Mouse (Mus musculus) urinary bladder, postnatal 36 days (tissue): Measurements from ENCODE around the gene Thsd4.

Experiments used
- DNase-seq, 2 experiments: peaks; one replicate each; pipeline ENCODE4 v3.0.0; 2022; ENCODE audit warnings: low spot score in 2 of 2, mixed read lengths in 1 of 2

Thsd4 gene

GRCm38 (mm10) chr9:60088101-60088500 is 433.7 kb downstream of the Thsd4 start:
- DNase-seq: no peak

GRCm38 (mm10) chr9:60082107-60082581 is 439.7 kb downstream of the Thsd4 start:
- DNase-seq: no peak

DNA sequence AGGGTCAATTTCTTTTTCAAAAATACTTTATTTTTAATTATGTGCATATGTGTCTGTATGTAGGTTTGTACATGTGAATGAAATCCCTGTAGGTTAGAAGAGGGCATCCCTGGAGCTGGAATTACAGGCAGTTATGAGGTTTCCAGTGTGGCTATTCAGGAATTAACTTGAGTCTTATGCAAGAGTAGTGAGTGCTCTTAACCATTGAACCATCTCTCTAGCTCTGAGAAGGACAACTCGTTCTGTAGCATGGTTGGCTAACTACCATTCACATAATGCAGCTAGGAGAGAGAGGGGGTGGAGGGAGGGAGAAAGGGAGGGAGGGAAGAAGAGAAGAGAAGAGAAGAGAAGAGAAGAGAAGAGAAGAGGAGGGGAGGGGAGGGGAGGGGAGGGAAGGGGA is 444.1 kb downstream of the Thsd4 start:
- no peak for DNase-seq

GRCm38 (mm10) chr9:60076396-60076795 is 445.4 kb downstream of the Thsd4 start:
- no peak for DNase-seq

DNA sequence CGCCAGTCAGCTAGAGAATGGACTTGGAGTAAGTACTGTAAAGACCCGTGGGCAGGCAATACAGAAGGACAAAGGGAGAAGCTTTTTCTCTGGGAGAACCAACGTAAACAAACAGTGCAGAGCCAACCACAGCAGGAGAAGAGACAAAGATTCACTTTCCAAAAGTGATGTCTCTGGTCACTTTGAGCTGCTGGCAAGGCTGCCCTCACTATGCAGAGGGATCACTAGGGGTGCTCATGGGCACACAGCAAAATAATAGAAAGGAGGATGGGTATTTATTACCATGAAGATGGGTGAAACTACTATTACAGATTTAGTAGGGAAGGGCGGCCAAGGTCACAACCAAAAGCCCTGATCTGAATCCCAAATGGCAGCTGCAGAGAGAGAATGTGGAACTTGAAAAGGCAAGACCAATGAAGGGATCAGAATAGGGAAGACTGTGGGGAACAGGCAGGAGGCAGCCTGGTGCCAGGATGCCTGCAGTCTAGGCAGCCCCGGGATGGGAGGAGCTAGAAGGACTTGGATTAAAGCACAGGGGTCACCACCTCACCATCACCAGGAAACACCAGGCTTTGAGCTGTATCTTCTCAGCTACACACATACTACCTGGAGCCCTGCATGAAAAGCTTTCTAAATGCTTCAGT is 450.1 kb downstream of the Thsd4 start:
- DNase-seq: no peak

GRCm38 (mm10) chr9:60067241-60067640 is 454.6 kb downstream of the Thsd4 start:
- no peak for DNase-seq

GRCm38 (mm10) chr9:60065184-60065583 is 456.7 kb downstream of the Thsd4 start:
- DNase-seq: no peak

DNA sequence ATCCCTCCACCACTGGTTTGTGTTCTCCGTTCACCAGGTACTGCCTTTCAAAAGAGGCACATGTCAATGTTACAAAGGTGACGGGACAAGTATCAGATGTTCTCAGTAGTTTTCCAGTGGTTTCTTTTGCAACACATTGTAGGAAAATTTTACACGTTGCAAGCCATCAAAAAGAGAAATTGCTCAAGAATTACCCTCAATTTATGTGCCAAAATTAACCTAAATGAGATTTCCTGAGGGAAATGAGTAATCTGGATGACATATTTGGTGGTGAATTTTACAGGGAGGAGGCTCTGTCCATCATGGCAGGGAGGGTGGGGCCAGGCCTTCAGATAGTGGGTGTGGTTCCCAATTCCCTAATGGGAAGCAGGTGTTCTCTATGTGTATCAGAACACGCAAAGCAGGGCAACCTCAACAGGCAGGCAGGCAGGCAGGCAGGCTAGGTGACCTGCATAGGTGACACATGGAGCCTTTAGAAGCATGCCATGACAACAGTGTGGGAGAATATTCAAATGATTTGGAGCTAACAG is 458.6 kb downstream of the Thsd4 start:
- DNase-seq: no peak

DNA sequence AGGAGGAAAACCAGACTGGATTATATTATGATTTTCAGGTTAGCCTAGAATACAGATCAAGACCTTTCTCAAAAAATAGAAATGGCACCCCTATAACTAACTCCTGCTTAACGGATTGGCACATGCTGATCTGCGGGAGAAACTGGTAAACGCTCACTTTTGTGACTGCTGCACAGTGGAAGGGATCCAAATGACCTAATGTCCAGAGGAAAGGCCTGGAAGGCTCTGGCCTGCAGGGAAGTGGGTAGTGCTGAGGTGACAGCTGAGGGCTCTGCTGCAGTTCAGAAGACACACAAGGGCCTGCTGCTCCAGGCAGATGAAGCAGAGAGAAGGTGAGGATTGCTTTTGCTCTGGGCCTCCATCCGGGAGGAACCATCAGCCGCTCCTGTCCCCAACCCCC is 465.7 kb downstream of the Thsd4 start:
- no peak for DNase-seq

GRCm38 (mm10) chr9:60054951-60055350 is 466.9 kb downstream of the Thsd4 start:
- DNase-seq: no peak

GRCm38 (mm10) chr9:60053117-60053516 is 468.7 kb downstream of the Thsd4 start:
- no peak for DNase-seq

GRCm38 (mm10) chr9:60052415-60052814 is 469.4 kb downstream of the Thsd4 start:
- no peak for DNase-seq

DNA sequence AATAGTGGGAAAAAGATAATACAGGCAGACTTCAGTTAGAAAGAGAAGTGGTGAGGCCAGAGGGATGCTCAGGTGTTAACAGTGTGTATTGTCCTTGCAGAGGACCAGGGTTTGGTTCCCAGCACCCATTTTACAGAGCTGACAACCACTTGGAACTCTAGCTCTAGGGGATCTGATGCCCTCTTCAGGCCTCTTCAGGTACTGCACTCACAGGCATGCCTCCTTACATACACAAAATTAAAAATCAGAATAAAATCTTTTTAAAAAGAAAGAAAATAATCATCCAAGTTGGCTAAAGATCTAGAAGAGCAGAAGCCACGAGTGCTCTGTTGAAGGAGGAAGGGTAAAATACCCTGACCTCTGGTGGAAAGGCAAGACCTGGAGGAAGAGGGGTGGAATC is 478.7 kb downstream of the Thsd4 start:
- no peak for DNase-seq

DNA sequence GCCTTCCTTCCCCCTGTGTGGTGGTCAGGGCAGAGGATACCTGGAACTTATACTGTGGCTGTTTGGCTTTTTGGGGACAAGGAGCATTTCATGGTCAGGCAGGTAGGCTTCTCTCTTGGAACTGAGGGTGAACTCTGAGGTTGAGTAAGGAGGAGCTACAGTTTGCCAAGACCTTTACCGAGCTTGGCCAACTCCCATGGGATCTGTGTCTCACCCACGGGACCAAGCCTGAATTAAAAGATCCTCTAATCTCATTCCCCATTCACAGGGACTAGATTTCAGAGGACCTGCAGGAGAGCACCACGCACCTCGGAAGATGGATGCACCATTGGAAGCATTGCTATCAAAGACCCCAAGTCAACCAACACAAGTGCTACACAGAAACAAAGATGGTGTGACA is 487.0 kb downstream of the Thsd4 start:
- no peak for DNase-seq

DNA sequence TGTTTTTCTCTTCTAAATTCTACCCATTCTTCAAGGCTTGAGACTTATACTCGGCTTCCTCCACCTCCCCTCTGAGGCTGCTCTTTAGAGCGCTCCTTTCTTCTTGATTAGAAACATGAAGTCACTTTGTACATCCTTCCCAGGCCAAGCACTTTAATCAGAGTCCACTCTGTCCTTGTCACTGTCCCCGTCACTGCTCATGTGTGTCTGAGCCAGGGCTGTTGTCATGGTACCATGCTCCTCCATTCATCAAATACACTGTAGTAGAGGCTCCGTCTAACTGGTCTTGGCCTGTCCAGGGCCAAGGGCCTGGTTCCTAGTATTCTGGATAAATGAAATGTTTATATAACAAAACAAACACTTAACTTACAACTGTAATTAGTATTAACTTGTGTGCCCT is 494.6 kb downstream of the Thsd4 start:
- no peak for DNase-seq

GRCm38 (mm10) chr9:60026795-60027194 is 495.1 kb downstream of the Thsd4 start:
- no peak for DNase-seq

- DNase-seq: no peak
Measured at GRCm38 (mm10) chr9:60025919-60026318, 495.9 kb downstream of the Thsd4 start.

DNA sequence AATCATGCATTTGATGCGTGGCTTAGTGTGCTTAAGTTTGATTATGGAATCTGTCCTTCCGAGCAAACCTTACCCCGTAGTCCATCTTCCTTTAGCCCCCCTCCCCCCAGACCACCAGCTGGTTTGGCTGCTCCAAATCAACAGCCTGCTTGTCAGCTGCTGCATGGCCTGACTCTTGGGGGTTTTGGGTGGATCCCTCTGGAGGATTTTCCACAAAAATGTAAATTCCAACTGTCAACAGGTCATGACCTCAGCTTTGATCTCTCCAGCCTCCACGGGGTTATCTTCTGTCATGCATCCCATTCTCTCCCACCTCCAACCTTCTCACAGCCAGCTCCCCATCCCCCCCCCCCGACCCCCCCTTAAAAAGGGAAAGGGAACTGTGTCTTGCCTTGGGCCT is 496.9 kb downstream of the Thsd4 start:
- no peak for DNase-seq

GRCm38 (mm10) chr9:60024545-60024944 is 497.3 kb downstream of the Thsd4 start:
- peak in 1 of 2 experiments; percentile 20 for DNase-seq

DNA sequence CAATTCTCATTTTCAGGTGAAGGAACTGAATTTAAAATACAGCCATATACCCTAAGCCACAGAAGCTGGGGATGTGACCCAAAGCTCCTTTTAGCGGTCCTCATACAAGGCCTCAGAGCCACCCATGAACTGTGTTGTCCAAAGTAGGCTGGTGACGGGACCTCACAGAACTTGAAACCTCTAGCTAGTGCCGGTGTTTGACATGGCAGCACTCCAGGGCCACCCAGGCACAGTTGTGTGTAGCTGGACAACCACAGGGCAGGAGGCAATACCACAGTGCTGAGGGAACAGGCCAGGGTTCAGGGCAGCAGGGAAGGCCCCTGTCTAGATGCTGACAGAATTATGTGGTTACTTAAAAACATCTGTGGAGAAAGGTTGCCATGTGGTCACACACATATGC is 499.5 kb downstream of the Thsd4 start:
- no peak for DNase-seq

DNA sequence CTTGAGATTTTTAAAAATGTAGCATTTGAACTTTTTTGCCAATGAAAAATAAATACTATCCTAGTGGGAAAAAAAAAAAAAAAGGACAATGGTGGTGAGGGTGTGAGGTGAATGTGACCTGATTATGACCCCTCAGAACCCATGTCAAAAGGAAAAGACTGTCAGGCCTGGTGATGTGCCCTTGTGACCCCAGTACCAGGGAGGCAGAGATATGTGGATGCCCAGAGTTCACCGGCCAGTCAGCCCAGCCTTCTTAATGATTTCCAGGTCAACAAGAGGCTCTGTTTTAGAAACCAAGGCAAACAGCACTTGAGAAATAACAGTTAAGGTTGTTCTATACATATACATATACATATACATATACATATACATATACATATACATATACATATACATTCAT is 501.4 kb downstream of the Thsd4 start:
- no peak for DNase-seq

- no peak for DNase-seq
Measured at GRCm38 (mm10) chr9:60010285-60010684, 511.6 kb downstream of the Thsd4 start.

GRCm38 (mm10) chr9:60008936-60009335 is 512.9 kb downstream of the Thsd4 start:
- DNase-seq: no peak

DNA sequence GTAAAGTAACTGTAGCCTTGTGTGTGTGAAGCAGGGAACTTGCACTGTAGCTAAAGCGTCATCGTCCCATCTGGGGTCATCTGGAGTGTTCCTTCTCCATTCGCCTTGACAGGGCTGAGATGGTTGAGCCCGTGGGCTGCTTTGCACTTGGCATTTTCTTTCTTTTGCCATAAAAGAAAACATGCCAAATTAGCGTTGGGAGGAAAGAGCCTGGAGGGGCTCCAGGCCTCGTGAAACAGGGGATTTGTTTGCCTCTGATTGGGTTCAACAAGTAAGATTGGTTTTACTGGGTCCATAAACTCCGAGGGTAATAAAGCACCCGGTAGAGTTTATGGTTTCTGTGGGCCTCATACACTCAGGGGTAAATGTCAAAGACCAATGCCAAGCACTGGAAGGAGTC is 519.5 kb downstream of the Thsd4 start:
- DNase-seq: no peak
